Mouse (Mus musculus) lung, adult 2 months (tissue): ENCODE results near the gene Sergef.

Experiments
- CTCF ChIP-seq: fragments of 200-500 bp; IDR thresholded peaks from 2 replicates; pipeline ENCODE4 v1.5.1; 2011; ENCODE audit warnings: mild to moderate bottlenecking, low read length, control low read depth; ENCODE audit not compliant: insufficient read depth
- POLR2A ChIP-seq: fragments of 200-500 bp; IDR thresholded peaks from 2 replicates; pipeline ENCODE4 v1.6.1; 2011; ENCODE audit warnings: low read depth, mild to moderate bottlenecking, control low read depth, low read length, borderline replicate concordance; ENCODE audit errors: extremely low read depth

GRCm38 (mm10) chr7:46526665-46527154 is 112.9 kb downstream of the Sergef start:
- TF ChIP-seq CTCF, result no peak
- no peak for TF ChIP-seq POLR2A
